Mouse (Mus musculus) heart, adult 2 months (tissue): ENCODE results near the gene Cep55. TPM values are rescaled to one million over a fixed set of nuclear protein-coding genes. Genes with fewer than 3 reads are reported as not detected.
A peak's percentile ranks its signal among the peaks of the same experiment; 100 is the strongest.

Source experiments
- DNase-seq, 2 experiments: peaks; one replicate each; pipeline ENCODE4 v3.0.0; 2021
- H3K27ac ChIP-seq: fragments of 200-600 bp; 2 replicates; pipeline ENCODE4 v1.8.1; 2022
- H3K27me3 ChIP-seq: fragments of 200-500 bp; 2 replicates; pipeline ENCODE4 v1.6.1; 2012; ENCODE audit warnings: mild to moderate bottlenecking, low read length, inconsistent platforms, mixed read lengths; ENCODE audit not compliant: control insufficient read depth, insufficient read depth
- H3K36me3 ChIP-seq: fragments of 200-500 bp; 2 replicates; pipeline ENCODE4 v1.6.1; 2012; ENCODE audit warnings: low read length, inconsistent platforms; ENCODE audit not compliant: control insufficient read depth, insufficient read depth
- H3K4me1 ChIP-seq: fragments of 200-500 bp; 2 replicates; pipeline ENCODE4 v1.6.1; 2011; ENCODE audit warnings: low read length; ENCODE audit not compliant: control insufficient read depth, insufficient read depth
- H3K4me3 ChIP-seq: fragments of 200-600 bp; 2 replicates; pipeline ENCODE4 v1.8.1; 2022
- H3K79me2 ChIP-seq: fragments of 200-500 bp; replicated peaks from 2 replicates; pipeline ENCODE4 v1.6.1; 2012; ENCODE audit warnings: mild to moderate bottlenecking, inconsistent platforms, low read length, moderate library complexity, mixed read lengths; ENCODE audit not compliant: control insufficient read depth, insufficient read depth
- H3K9ac ChIP-seq: fragments of 200-500 bp; 2 replicates; pipeline ENCODE4 v1.6.1; 2012; ENCODE audit warnings: low read depth, mild to moderate bottlenecking, control low read depth, inconsistent platforms, low read length, mixed read lengths
- CTCF ChIP-seq: fragments of 200-600 bp; IDR thresholded peaks from 2 replicates; pipeline ENCODE4 v1.8.1; 2022; ENCODE audit warnings: antibody characterized with exemption, mild to moderate bottlenecking, moderate library complexity
- EP300 ChIP-seq: fragments of 200-500 bp; IDR thresholded peaks from 2 replicates; pipeline ENCODE4 v1.6.1; 2011; ENCODE audit warnings: low read depth, low read length, control low read depth; ENCODE audit not compliant: insufficient read depth
- POLR2A ChIP-seq: fragments of 200-500 bp; IDR thresholded peaks from 2 replicates; pipeline ENCODE4 v1.6.1; 2011; ENCODE audit warnings: mild to moderate bottlenecking, low read depth, low read length, control low read depth; ENCODE audit not compliant: insufficient read depth
- WGBS: fragments of 180-500 bp; shearing (Covaris S2); methylation state at CpG from one replicate; pipeline ENCODE4 v1.1.7; 2018; 5-methylcytosine and 5-hydroxymethylcytosine counted together
- intact Hi-C: fragments of 180-260 bp; cut with DNase I; formaldehyde crosslinking; loops from one replicate; pipeline ENCODE4 v1.15.1; 2025
- long read RNA-seq: library from polyadenylated mRNA; stranded (forward); transcript quantifications from one replicate; pipeline ENCODE4 v2.0.0, GENCODE M21; 2021
- polyA plus RNA-seq: library from polyadenylated mRNA; depleted of rRNA; stranded (reverse); fragments of >200 nt; gene quantifications from 2 replicates; pipeline ENCODE4 v1.2.3, GENCODE M21; 2012; rRNA removed
- total RNA-seq, 2 experiments: library from RNA; stranded (reverse); gene quantifications; 2 replicates each; pipeline ENCODE4 v1.2.3; 2021

Cep55 gene
- total RNA-seq (under 1 TPM; 0.27 to 0.44 TPM), polyA plus RNA-seq (0.18 and 0.20 TPM in 2 replicates)
- long read RNA-seq: 0 reads

- 0 out of 2 replicates have a peak, but pooled peaks have one; percentile 13 for TF ChIP-seq EP300
- no peak for TF ChIP-seq CTCF
- Histone ChIP-seq H3K27ac (peak within 1 kb of the TSS; percentile 44), H3K79me2 (no peaks in the 10 kb centered on the region), H3K27me3 (no peaks in the 10 kb centered on the region), H3K4me3 (peak within 1 kb of the TSS; percentile 65), H3K9ac (peak within 1 kb of the TSS; percentile 64), H3K4me1 (peaks cover 2% of the 10 kb centered on the region), H3K36me3 (no peaks in the 10 kb centered on the region)
- under 1% methylated on average over 36 of the region's 36 CpGs for WGBS
- DNase-seq: peak; percentile 95 to 96
- intact Hi-C loops: loop anchor here (1.0 to 10.0 kb wide), 3 partner anchors 24 to 170 kb away; partner anchors contain the start of gene Fra10ac1
Observed at GRCm38 (mm10) chr19:38054720-38055192, at the start of gene Cep55. Gene Cep55 (plus strand): TSS chr19:38055011.

- no peak for DNase-seq
- WGBS: 49% methylated on average over 1 of the region's 1 CpGs
- no peak for TF ChIP-seq EP300
- no peak for TF ChIP-seq POLR2A
- TF ChIP-seq CTCF: no peak
- no peak overlapping the region for H3K27ac ChIP-seq
- no peaks in the 10 kb centered on the region for H3K79me2 ChIP-seq
- H3K4me3 ChIP-seq: no peak overlapping the region
- no peak overlapping the region for H3K9ac ChIP-seq
- intact Hi-C loops: no loop called here
- H3K4me1 ChIP-seq: no peaks in the 10 kb centered on the region; the same call in 1 of the 2 replicates
- H3K27me3 ChIP-seq: no peaks in the 10 kb centered on the region
- H3K36me3 ChIP-seq: no peaks in the 10 kb centered on the region
Observed at GRCm38 (mm10) chr19:38011379-38011778, 43.4 kb upstream of the Cep55 start.

- DNase-seq: no peak
- Histone ChIP-seq H3K79me2 (no peaks in the 10 kb centered on the region), H3K4me1 (no peaks in the 10 kb centered on the region; the same call in 1 of the 2 replicates), H3K9ac (no peak overlapping the region), H3K27me3 (no peaks in the 10 kb centered on the region), H3K27ac (no peak overlapping the region), H3K4me3 (no peak overlapping the region), H3K36me3 (no peaks in the 10 kb centered on the region)
- TF ChIP-seq POLR2A: no peak
- no peak for TF ChIP-seq CTCF
- TF ChIP-seq EP300: no peak
- intact Hi-C loops: no loop called here
- WGBS: 66% methylated on average over 5 of the region's 5 CpGs
Observed at GRCm38 (mm10) chr19:38014443-38014842, 40.4 kb upstream of the Cep55 start.

GRCm38 (mm10) chr19:38015180-38015872 lies 39.5 kb upstream of the Cep55 start:
- DNase-seq: peak; percentile 45 to 83
- WGBS: 15% methylated on average over 1 of the region's 1 CpGs
- Histone ChIP-seq H3K27me3 (no peaks in the 10 kb centered on the region), H3K79me2 (no peaks in the 10 kb centered on the region), H3K4me3 (no peak overlapping the region), H3K27ac (no peak overlapping the region), H3K36me3 (no peaks in the 10 kb centered on the region), H3K4me1 (no peaks in the 10 kb centered on the region; the same call in 1 of the 2 replicates), H3K9ac (no peak overlapping the region)
- TF ChIP-seq EP300 (no peak), CTCF (no peak), POLR2A (no peak)
- intact Hi-C loops: no loop called here

GRCm38 (mm10) chr19:38015873-38016254 lies 38.9 kb upstream of the Cep55 start:
- DNase-seq: no peak
- no peaks in the 10 kb centered on the region for H3K27me3 ChIP-seq
- TF ChIP-seq EP300 (no peak), CTCF (no peak), POLR2A (no peak)
- H3K36me3 ChIP-seq: no peaks in the 10 kb centered on the region
- H3K4me3 ChIP-seq: no peak overlapping the region
- intact Hi-C loops: no loop called here
- H3K4me1 ChIP-seq: no peaks in the 10 kb centered on the region; the same call in 1 of the 2 replicates
- no peaks in the 10 kb centered on the region for H3K79me2 ChIP-seq
- H3K9ac ChIP-seq: no peak overlapping the region
- H3K27ac ChIP-seq: peak overlapping the region; percentile 9; the same call in 1 of the 2 replicates
- WGBS: 62% methylated on average over 1 of the region's 1 CpGs

GRCm38 (mm10) chr19:38022710-38023109 lies 32.1 kb upstream of the Cep55 start:
- no peaks in the 10 kb centered on the region for H3K79me2 ChIP-seq
- intact Hi-C loops: no loop called here
- H3K27me3 ChIP-seq: no peaks in the 10 kb centered on the region
- DNase-seq: no peak
- H3K4me3 ChIP-seq: no peak overlapping the region
- H3K4me1 ChIP-seq: peaks cover 13% of the 10 kb centered on the region
- H3K9ac ChIP-seq: no peak overlapping the region
- H3K36me3 ChIP-seq: no peaks in the 10 kb centered on the region
- TF ChIP-seq CTCF (no peak), POLR2A (no peak), EP300 (no peak)
- 19% methylated on average over 4 of the region's 4 CpGs for WGBS
- H3K27ac ChIP-seq: 0 out of 2 replicates have a peak overlapping the region, but pooled peaks have one; percentile 9
